Mouse (Mus musculus) gastrocnemius, postnatal 25 days (tissue): ENCODE data around the gene Nudt5. TPM values are rescaled to one million over a fixed set of nuclear protein-coding genes. Genes with fewer than 3 reads are reported as not detected.

Source experiments
- DNase-seq: peaks from one replicate; pipeline ENCODE4 v3.0.0; 2022
- total RNA-seq, 2 experiments: library from RNA; stranded (reverse); gene quantifications; 1 replicate in 1 of 2; 2 replicates in 1 of 2; pipeline ENCODE4 v1.2.3; 2021

The Nudt5 gene
- total RNA-seq, 2 experiments from 2014 or later, result 3.7 to 6.4 TPM

DNA sequence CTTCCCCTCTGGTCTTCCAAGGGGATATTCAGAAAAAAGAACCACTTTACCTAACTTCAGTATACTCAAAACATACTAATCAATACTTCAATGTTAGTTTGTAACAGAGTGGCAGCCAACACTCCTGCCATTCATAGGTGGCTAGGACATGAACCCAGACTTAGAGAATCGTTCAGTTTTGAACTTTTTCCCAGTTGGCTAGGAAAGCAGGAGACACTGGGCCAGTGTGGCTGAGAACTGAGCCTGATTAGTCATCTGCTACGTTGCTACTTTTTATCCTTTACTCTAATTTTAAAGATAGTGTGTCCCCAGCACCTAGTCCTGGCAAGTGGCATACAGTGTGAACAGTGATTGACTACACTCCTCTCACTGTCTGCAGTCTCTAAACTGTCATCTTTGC, 22.9 kb downstream of the Nudt5 start:
- DNase-seq, result no peak

DNA sequence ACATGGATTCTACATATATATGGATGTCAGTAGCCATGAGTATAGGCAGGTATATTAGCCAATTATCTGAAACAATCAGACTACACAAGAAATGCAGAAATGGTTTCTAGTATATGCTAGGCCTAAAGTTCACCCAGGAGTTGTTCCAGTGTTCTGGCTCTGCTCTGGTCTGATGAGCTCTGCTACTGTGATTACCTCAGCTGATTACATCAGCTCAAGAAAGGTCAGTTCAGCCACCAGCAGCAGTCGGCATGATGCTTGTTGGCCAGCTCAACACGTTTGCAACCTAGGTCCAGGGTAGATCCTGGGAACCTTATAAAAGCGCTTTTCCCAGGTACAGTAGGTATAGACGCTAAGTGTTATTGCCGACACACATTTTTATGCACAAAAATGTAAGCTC, 24.9 kb downstream of the Nudt5 start:
- no peak for DNase-seq

DNA sequence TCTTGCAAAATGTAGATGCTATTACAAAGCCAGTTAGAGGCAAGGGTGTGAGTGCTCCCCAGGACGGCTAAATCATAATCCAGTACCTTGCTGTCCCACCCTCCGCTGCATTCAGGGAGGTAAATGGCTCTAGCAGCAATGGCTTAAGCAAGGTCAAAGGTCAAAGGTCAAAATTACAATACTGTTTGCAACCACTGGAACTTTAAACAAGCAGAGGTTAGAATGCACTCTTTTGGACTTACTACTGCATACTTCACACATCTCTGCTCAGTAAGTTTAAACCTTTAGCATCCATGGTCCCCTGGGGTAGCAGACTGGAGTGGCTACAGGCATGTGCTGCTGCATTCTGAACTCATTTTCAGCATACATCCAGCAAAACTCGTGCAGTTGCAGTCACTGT, 32.6 kb downstream of the Nudt5 start:
- no peak for DNase-seq

GRCm38 (mm10) chr2:5888865-5889264, 44.0 kb downstream of the Nudt5 start:
- no peak for DNase-seq

DNA sequence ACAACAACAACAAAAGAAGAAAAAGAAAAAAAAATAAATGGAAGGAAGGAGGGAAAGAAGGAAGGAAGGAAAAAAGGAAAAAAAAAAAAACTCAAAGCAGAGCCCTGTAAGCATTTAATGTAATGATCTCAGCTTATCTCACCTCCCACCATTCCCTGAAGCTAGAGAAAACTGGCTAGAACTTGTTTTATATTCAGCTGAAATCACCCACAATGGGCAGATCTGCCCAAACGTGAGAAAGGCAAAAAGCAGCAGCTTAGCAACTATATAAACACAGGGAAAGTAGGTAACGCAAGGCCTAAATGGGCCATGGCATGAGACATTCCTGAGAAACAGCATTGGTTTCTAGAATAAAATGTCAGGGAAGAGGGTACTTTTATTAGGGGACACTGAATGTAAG, 44.6 kb downstream of the Nudt5 start:
- no peak for DNase-seq

GRCm38 (mm10) chr2:5894296-5894695, 49.5 kb downstream of the Nudt5 start:
- no peak for DNase-seq

DNA sequence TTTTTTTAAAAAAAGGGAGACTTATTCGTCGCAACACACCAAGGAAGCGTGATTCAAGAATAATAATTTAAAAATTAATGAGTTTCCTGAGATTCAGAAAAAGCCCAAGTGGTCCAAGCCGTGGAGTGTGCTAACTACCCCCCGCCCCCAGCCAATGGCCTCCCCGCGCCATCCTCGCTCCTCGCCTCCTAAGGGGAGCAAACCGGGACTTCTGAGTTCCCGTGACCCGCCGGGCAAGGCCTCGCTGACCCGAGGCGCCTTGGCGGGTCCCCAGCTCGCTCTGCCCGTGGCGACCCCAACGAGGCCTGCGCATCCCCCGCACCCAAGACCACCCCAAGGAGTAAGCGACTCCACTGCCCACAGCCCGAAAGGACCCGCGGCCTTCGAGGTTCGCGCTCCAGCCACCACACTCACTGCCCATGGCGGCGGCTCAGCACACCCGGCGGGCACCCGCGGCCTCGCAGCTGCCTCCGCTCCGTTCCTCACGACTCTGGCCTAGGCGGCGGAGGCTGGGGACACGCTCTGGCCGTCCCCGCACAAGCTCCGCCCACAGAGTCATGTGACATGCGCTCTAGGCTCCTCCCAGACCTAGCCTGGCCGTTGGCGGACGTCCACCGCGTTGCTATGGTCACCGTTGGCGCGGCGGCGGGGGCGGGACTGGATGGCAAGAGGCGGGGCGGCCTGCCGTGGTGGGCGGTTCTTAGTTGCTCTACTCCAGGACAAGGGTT, 50.2 kb downstream of the Nudt5 start, which contains the start of gene Sec61a2:
Gene Sec61a2, minus strand, starts transcription at position 590 of the 728 bp plus-strand sequence.
- peak; percentile 96 for DNase-seq

- DNase-seq, result no peak
Observed at GRCm38 (mm10) chr2:5900145-5900544, 55.3 kb downstream of the Nudt5 start.

DNA sequence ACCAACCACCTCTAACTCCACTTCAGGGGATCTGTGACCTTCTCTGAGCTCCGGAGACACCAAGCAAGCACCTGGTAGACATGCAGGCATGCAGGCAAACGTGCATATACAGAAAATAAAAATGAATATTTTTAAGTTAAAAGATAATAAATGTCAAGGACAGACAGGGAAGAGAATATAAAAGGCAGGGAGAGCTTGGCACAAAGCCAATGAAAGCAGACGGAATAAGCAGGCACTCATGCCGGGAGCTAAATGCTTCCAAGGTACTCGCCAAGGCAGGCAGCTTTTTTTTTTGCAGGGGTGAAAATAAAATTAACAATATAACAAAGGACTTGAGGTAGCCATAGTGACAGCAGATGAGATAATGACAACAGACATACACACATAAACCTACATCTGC, 61.3 kb downstream of the Nudt5 start:
- DNase-seq, result no peak

DNA sequence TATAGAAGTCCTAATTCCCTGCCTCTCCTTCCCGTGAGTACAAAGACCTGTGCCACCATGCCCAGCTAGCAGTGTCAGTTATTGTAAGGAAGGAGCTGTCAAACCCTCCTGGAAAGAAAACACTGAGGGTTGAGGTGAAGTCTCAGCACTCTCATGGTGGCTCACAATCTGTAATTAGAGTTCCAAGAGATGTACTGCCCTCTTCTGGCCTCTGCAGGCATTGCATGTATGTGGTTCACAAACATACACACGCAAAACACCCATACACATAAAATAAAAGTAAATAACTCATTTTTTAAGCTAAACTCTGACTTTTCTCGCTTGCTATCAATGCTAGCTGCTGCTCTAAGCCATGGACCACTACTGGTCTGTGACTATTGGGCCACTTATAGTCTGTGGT, 61.8 kb downstream of the Nudt5 start:
- DNase-seq, result no peak

DNA sequence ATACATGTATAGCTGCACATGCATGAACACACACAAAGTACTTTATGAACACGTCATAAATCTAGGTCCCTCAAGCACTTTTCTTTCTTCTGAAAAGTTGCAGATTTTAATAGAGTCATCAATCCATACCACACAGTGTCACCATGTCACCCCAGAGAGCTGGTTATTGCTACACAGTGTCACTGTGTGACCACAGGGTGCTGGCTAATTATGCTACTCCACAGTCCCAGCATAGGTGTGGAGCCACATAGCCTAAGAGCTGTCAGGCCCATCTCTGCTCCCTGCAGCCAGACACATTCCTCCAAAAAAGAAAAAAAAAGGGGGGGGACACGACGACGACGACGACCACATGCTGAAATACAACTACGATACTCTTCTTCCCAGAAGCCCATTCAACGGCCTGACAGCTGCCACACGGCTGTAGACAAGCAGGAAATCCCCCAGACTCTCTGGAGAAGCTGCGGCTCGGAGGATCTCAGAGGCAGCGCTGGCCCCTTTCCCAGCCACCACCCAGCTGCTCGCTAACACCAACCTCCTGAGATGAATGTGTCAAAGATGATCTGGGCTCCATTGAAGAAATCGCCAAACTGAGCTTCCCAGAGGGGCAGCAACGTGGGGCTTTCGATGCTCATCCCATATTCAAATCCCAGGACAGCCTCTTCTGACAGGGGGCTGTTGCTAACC, 66.6 kb downstream of the Nudt5 start:
- DNase-seq, result no peak

Other genes with a start within 250 kb of the Nudt5 start
- 1 to 10 TPM; 1.5 to 2.5 TPM for gene Camk1d, start 130.5 kb upstream of the Nudt5 start, total RNA-seq
- gene Cdc123, start 145 bp downstream of the Nudt5 start, total RNA-seq, result 10 to 100 TPM; 64.9 to 70.5 TPM
- under 1 TPM in 1 of 2 experiments, not detected in 1; 0.64 TPM for gene Gm13199, start 17.9 kb downstream of the Nudt5 start, total RNA-seq
- gene Sec61a2, start 50.4 kb downstream of the Nudt5 start, total RNA-seq, result 10 to 100 TPM; 29.1 to 34.2 TPM
- gene Dhtkd1, start 97.8 kb downstream of the Nudt5 start, total RNA-seq, result 1 to 10 TPM; 2.9 to 3.7 TPM
- 10 to 100 TPM; 16.6 to 17.3 TPM for gene Upf2, start 106.5 kb downstream of the Nudt5 start, total RNA-seq